Mouse (Mus musculus) neutrophil, adult 83 days (primary cell): ENCODE data around the gene Ptbp3. TPM values are rescaled to one million over a fixed set of nuclear protein-coding genes. Genes with fewer than 3 reads are reported as not detected.

Experiments
- total RNA-seq, 2 experiments: library from RNA; stranded (reverse); gene quantifications; one replicate each; pipeline ENCODE4 v1.2.4; 2023

Ptbp3 gene
- total RNA-seq: 100 to 1,000 TPM; 302 to 305 TPM

DNA sequence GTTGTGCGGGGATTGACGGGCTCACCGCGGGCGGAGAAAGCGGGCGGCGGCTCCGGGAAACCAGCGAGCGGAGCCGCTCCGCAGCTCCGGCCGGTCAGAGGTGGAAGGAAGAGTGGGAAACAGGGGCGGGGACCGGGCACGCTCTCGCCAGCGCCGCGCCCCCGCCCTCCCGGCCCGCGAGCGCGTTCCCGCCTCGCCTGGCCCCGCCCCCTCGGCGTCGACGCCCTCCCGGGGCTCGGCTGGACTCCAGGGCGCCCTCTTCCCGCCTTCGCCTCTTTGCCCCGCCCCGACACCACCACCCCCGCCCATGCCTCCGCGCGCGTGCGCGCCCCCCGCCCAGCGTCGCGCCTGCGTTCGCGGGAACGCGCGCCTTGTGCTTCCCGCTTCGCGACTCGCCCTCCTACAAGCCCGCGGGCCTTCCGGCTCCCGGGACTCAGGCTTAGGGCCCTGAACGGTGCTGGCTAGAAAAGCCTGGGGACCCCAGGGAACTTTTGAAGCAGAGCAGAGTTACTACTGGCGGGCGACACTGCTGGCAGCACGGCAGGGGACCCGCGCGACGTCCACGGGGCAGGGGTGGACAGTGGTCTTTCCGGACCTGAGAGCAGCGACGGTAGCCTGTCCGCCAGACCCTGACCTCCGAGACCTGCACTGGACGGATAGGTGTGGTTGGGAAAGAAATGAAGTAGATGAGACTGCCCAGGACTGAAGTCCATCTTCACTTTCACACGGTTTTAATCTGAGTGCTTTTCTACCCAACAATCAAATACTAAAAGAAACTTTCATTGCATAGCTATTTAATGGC, at the start of gene Ptbp3:
Gene Ptbp3, minus strand, starts transcription at position 190 of the 802 bp plus-strand sequence.

GRCm38 (mm10) chr4:59581314-59582185, 32.4 kb upstream of the Ptbp3 start, which contains the start of gene Hsdl2:
Hsdl2 (plus strand) TSS chr4:59581563.

DNA sequence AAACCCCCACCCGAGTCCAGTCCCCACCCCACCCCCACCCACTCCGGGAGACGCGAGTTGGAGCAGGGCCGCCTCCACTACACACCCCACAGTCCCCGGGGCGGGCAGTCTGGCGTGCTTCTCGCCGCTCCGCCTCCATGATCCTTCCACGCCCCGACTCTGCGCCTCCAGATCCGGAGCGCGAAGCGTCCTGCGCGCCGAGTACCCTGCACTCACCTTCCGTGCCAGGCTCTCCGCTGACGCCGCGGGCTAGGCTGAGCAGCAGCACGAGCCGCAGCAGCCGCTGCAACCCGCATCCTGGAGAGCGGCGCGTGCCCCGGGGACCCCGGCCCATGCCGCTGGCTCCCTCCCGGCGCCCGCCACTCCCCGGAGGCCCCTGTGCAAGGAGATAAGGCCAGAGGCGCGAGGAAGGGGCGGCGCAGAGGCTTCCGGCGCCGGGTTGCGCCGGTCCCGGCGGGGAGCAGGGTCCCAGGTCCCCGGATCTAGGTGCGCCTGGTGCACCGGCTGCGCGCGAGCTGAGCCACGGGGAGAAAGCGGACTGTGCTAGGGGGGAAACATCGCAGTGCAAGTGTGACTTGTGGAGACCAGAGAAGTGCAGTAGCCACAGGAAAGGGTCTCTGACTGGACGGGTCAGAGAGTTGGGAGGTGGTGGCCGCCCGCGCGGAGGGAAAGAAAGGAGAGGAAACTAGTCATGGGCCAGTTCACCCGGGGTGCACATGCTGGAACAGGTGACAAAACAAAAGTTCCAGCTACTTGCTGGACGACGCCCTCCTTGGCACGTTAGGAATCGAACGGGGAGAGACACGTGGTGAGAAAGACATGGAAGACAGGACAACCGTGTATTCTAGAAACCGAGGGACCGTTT, 110.9 kb downstream of the Ptbp3 start, which contains the start of gene Susd1:
Gene Susd1, minus strand, starts transcription at position 644 of the 865 bp plus-strand sequence.

Other genes starting within 250 kb of the Ptbp3 start
- 10 to 100 TPM; 46.3 to 52.2 TPM for gene Susd1, start 110.7 kb downstream of the Ptbp3 start, total RNA-seq
- 10 to 100 TPM; 15.5 to 17.1 TPM for gene Hsdl2, start 32.2 kb upstream of the Ptbp3 start, total RNA-seq
- gene E130308A19Rik, start 76.8 kb upstream of the Ptbp3 start, total RNA-seq: 1 to 10 TPM; 6.5 to 6.8 TPM